Mouse (Mus musculus): ENCODE results near the gene Gm9745.
A peak's percentile ranks its signal among the peaks of the same experiment; 100 is the strongest.
"Not testable (repeated sequence)": the region's sequence is repeated elsewhere in the genome, so short reads cannot be mapped to it uniquely, and the experiment has no call there.

Gm9745 gene

GRCm38 (mm10) chr13:8948131-8948530 lies at the start of gene Gm9745:
TSS of gene Gm9745 (minus strand) at chr13:8948231.
- not testable (repeated sequence) for DNase-seq (ENCODE audit: extremely low read depth, insufficient read length, low spot score)

- DNase-seq (ENCODE audit: extremely low read depth, insufficient read length, low spot score): not testable (repeated sequence)
Measured at GRCm38 (mm10) chr13:8997221-8997620, 49.2 kb upstream of the Gm9745 start.

- peak; percentile 96 for DNase-seq (ENCODE audit: extremely low read depth, insufficient read length, low spot score)
Measured at GRCm38 (mm10) chr13:8995990-8996786, 48.2 kb upstream of the Gm9745 start, which contains the start of gene Gtpbp4. TSS of gene Gtpbp4 (minus strand) at chr13:8996083.

- no peak for DNase-seq (ENCODE audit: extremely low read depth, insufficient read length, low spot score)
Measured at GRCm38 (mm10) chr13:8995159-8995989, 47.3 kb upstream of the Gm9745 start.

- DNase-seq (ENCODE audit: extremely low read depth, insufficient read length, low spot score): peak; percentile 12
Measured at GRCm38 (mm10) chr13:8992231-8992630, 44.2 kb upstream of the Gm9745 start.

GRCm38 (mm10) chr13:8972972-8973371 lies 24.9 kb upstream of the Gm9745 start:
- DNase-seq (ENCODE audit: extremely low read depth, insufficient read length, low spot score): no peak

- DNase-seq (ENCODE audit: extremely low read depth, insufficient read length, low spot score): no peak
Measured at GRCm38 (mm10) chr13:8972369-8972768, 24.3 kb upstream of the Gm9745 start.

- DNase-seq (ENCODE audit: extremely low read depth, insufficient read length, low spot score): no peak
Measured at GRCm38 (mm10) chr13:8967742-8968141, 19.7 kb upstream of the Gm9745 start.

GRCm38 (mm10) chr13:8965224-8965623 lies 17.2 kb upstream of the Gm9745 start:
- DNase-seq (ENCODE audit: extremely low read depth, insufficient read length, low spot score): no peak

GRCm38 (mm10) chr13:8962266-8962665 lies 14.2 kb upstream of the Gm9745 start:
- DNase-seq (ENCODE audit: extremely low read depth, insufficient read length, low spot score): not testable (repeated sequence)

- not testable (repeated sequence) for DNase-seq (ENCODE audit: extremely low read depth, insufficient read length, low spot score)
Measured at GRCm38 (mm10) chr13:8961128-8961888, 13.3 kb upstream of the Gm9745 start.

- DNase-seq (ENCODE audit: extremely low read depth, insufficient read length, low spot score): not testable (repeated sequence)
Measured at GRCm38 (mm10) chr13:8959554-8959953, 11.5 kb upstream of the Gm9745 start.

- DNase-seq (ENCODE audit: extremely low read depth, insufficient read length, low spot score): not testable (repeated sequence)
Measured at GRCm38 (mm10) chr13:8959058-8959457, 11.0 kb upstream of the Gm9745 start.

GRCm38 (mm10) chr13:8956873-8957272 lies 8.8 kb upstream of the Gm9745 start:
- DNase-seq (ENCODE audit: extremely low read depth, insufficient read length, low spot score): not testable (repeated sequence)

GRCm38 (mm10) chr13:8955127-8955526 lies 7.1 kb upstream of the Gm9745 start:
- DNase-seq (ENCODE audit: extremely low read depth, insufficient read length, low spot score): not testable (repeated sequence)

- DNase-seq (ENCODE audit: extremely low read depth, insufficient read length, low spot score): not testable (repeated sequence)
Measured at GRCm38 (mm10) chr13:8952563-8952962, 4.5 kb upstream of the Gm9745 start, which contains the start of gene Idi2. TSS of gene Idi2 (plus strand) at chr13:8952863.

GRCm38 (mm10) chr13:8943828-8944227 lies 4.2 kb downstream of the Gm9745 start:
- DNase-seq (ENCODE audit: extremely low read depth, insufficient read length, low spot score): not testable (repeated sequence)

- not testable (repeated sequence) for DNase-seq (ENCODE audit: extremely low read depth, insufficient read length, low spot score)
Measured at GRCm38 (mm10) chr13:8941701-8942100, 6.3 kb downstream of the Gm9745 start.

GRCm38 (mm10) chr13:8941110-8941509 lies 6.9 kb downstream of the Gm9745 start:
- DNase-seq (ENCODE audit: extremely low read depth, insufficient read length, low spot score): not testable (repeated sequence)

- DNase-seq (ENCODE audit: extremely low read depth, insufficient read length, low spot score): not testable (repeated sequence)
Measured at GRCm38 (mm10) chr13:8937611-8938140, 10.4 kb downstream of the Gm9745 start.
